Comparison of ENCODE assay signal across 17 mouse cellular contexts in the genomic region with DNA sequence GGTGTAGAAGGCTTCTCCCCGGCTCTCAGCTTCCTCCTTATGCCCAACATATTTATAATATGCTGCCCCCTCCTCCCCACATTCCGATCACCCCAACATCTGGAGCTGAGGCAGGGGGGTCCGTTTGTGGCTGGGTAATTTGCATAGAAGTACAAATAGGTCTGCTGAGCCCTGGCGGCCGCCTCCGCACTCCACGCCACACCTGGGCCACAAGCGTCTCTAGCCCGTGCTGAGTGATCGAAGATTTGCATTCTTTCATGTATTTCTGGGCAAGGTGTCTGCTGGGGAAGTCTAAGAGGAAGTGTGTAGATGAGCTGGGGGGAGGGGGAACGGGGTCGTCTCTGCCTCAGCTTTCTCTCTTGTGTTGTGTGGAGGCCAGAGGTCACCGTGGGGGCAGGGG. TPM values are rescaled to one million over a fixed set of nuclear protein-coding genes. Genes with fewer than 3 reads are reported as not detected.
DNase-seq lines count a peak whose midpoint lies in the region; ATAC-seq and TF ChIP-seq lines count a peak whose summit lies in the region.
"Had no signal": no experiment of that assay in that cellular context is flagged by ENCODE, and none has a peak within 500 bp of the region (broad histone marks: within the 10 kb centered on the region; RNA-seq: fewer than 3 reads in every experiment).

No protein-coding gene starts in this region.

- TF ChIP-seq CTCF in ES-Bruce4 (IDR thresholded peaks at IDR 0.05; ENCODE audit: low read depth, low read length): no peak

- TF ChIP-seq EP300 in ES-Bruce4 (IDR thresholded peaks at IDR 0.05; ENCODE audit: insufficient read depth, low read depth, low read length): no peak

- H3K27ac ChIP-seq in ES-Bruce4 (ENCODE audit: insufficient read depth, low read length): no peak overlapping the region
- H3K27ac ChIP-seq: forebrain, embryonic 15.5 days; hindbrain, embryonic 15.5 days; midbrain, embryonic 15.5 days had no signal

- intact Hi-C loops in heart, postnatal 36 days (cut with DNase I): no loop called here

- H3K4me3 ChIP-seq in ES-Bruce4 (ENCODE audit: low read depth, low read length): no peak overlapping the region
- H3K4me3 ChIP-seq: forebrain, embryonic 15.5 days; hindbrain, embryonic 15.5 days; midbrain, embryonic 15.5 days had no signal

- H3K27me3 ChIP-seq in ES-Bruce4 (ENCODE audit: control insufficient read depth, insufficient read depth, low read length, poor library complexity, severe bottlenecking): no peaks in the 10 kb centered on the region
- H3K27me3 ChIP-seq: forebrain, embryonic 15.5 days; hindbrain, embryonic 15.5 days had no signal

- H3K36me3 ChIP-seq in ES-Bruce4 (ENCODE audit: control insufficient read depth, insufficient read depth, low read length, poor library complexity, severe bottlenecking): no peaks in the 10 kb centered on the region
- H3K36me3 ChIP-seq: forebrain, embryonic 15.5 days; hindbrain, embryonic 15.5 days; midbrain, embryonic 15.5 days had no signal

- DNase-seq in CD4-positive helper T cell, adult 2 months (ENCODE audit: low read depth, low spot score): peak; percentile 57
- DNase-seq in thymus, postnatal 0 days (ENCODE audit: low spot score): peak; percentile 68
- no peak for DNase-seq in layer of hippocampus, postnatal 36 days
- no peak for DNase-seq in kidney, postnatal 25 days
- no peak for DNase-seq in heart, postnatal 36 days
- DNase-seq in urinary bladder, postnatal 36 days (ENCODE audit: low spot score in 2 of 2): no peak
- DNase-seq: cerebellum, postnatal 14 days; left cerebral cortex, postnatal 4 days; lung, embryonic 14.5 days; right cerebral cortex, adult 18-20 months had no signal

- no peaks in the 10 kb centered on the region for H3K9me3 ChIP-seq in ES-Bruce4 (replicated peaks; ENCODE audit: control insufficient read depth, insufficient read depth, low read length, poor library complexity, severe bottlenecking)
- H3K9me3 ChIP-seq: forebrain, embryonic 15.5 days; hindbrain, embryonic 15.5 days; midbrain, embryonic 15.5 days had no signal

- peaks cover 2% of the 10 kb centered on the region for H3K4me1 ChIP-seq in ES-Bruce4 (ENCODE audit: control insufficient read depth, insufficient read depth, low read length)

- peak; percentile 61 for ATAC-seq in neutrophil, adult 5-6 weeks (ENCODE audit: extremely low read depth, insufficient number of reproducible peaks, low FRiP score, poor library complexity, severe bottlenecking)
- ATAC-seq: forebrain, embryonic 15.5 days; midbrain, embryonic 15.5 days had no signal

- peak overlapping the region; percentile 78 for H3K9ac ChIP-seq in ES-Bruce4 (ENCODE audit: low read depth, poor library complexity, severe bottlenecking)
- H3K9ac ChIP-seq: forebrain, embryonic 15.5 days; hindbrain, embryonic 15.5 days; lung, embryonic 14.5 days; midbrain, embryonic 15.5 days had no signal

- TF ChIP-seq POLR2A in ES-Bruce4 (IDR thresholded peaks at IDR 0.05; ENCODE audit: insufficient read depth, low read length): no peak

RNA-seq across cellular contexts. Expression of a gene that starts 12.1 kb away (rescaled TPM):
- polyA plus RNA-seq in ES-Bruce4 (2011; ENCODE audit: insufficient read depth, insufficient read length, low read depth, missing spikeins): 36.5 and 43.1 TPM in 2 replicates
- total RNA-seq in neutrophil, adult 5-6 weeks (2017): 6.8 and 15.2 TPM in 2 replicates
- polyA plus RNA-seq in thymus, postnatal 0 days (2015; fragmentation: Nextera tagmentation; extraction: Ambion mirVana): 41.5 and 44.1 TPM in 2 replicates
- 10 to 100 TPM; 43.5 to 57.1 TPM for total RNA-seq in layer of hippocampus, postnatal 36 days (2021)
- 100 to 1,000 TPM in 1 of 2 experiments, 10 to 100 TPM in 1; 99.2 to 103 TPM for total RNA-seq in heart, postnatal 36 days (2021)

RNA-seq across cellular contexts. Expression of a gene that starts 20.5 kb away (rescaled TPM):
- polyA plus RNA-seq in ES-Bruce4 (2011; ENCODE audit: insufficient read depth, insufficient read length, low read depth, missing spikeins): 4.4 and 5.8 TPM in 2 replicates
- total RNA-seq in neutrophil, adult 5-6 weeks (2017): 0.70 and 0.86 TPM in 2 replicates
- polyA plus RNA-seq in thymus, postnatal 0 days (2015; fragmentation: Nextera tagmentation; extraction: Ambion mirVana): 7.5 and 9.8 TPM in 2 replicates
- total RNA-seq in layer of hippocampus, postnatal 36 days (2021): under 1 TPM; 0.27 to 0.38 TPM
- total RNA-seq in heart, postnatal 36 days (2021): under 1 TPM; 0.25 to 0.49 TPM
- total RNA-seq: left cerebral cortex, adult 18-20 months; megakaryocyte progenitor cell, adult 5-6 weeks had no signal

RNA-seq across cellular contexts. Expression of a gene that starts 20.7 kb away (rescaled TPM):
- polyA plus RNA-seq in ES-Bruce4 (2011; ENCODE audit: insufficient read depth, insufficient read length, low read depth, missing spikeins): 24.1 and 28.3 TPM in 2 replicates
- total RNA-seq in neutrophil, adult 5-6 weeks (2017): 55.7 and 63.4 TPM in 2 replicates
- 67.0 and 88.3 TPM in 2 replicates for polyA plus RNA-seq in thymus, postnatal 0 days (2015; fragmentation: Nextera tagmentation; extraction: Ambion mirVana)
- total RNA-seq in layer of hippocampus, postnatal 36 days (2021): 10 to 100 TPM; 43.9 to 50.8 TPM
- total RNA-seq in heart, postnatal 36 days (2021): 10 to 100 TPM; 23.5 to 23.7 TPM

RNA-seq across cellular contexts. Expression of a gene that starts 21.1 kb away (rescaled TPM):
- polyA plus RNA-seq in ES-Bruce4 (2011; ENCODE audit: insufficient read depth, insufficient read length, low read depth, missing spikeins): 7.9 and 8.2 TPM in 2 replicates
- total RNA-seq in neutrophil, adult 5-6 weeks (2017): 17.1 and 18.7 TPM in 2 replicates
- 21.7 and 24.1 TPM in 2 replicates for polyA plus RNA-seq in thymus, postnatal 0 days (2015; fragmentation: Nextera tagmentation; extraction: Ambion mirVana)
- 10 to 100 TPM; 14.0 to 15.3 TPM for total RNA-seq in layer of hippocampus, postnatal 36 days (2021)
- 10 to 100 TPM; 17.2 to 19.6 TPM for total RNA-seq in heart, postnatal 36 days (2021)

RNA-seq across cellular contexts. Expression of a gene that starts 28.9 kb away (rescaled TPM):
- 38.0 and 42.7 TPM in 2 replicates for polyA plus RNA-seq in ES-Bruce4 (2011; ENCODE audit: insufficient read depth, insufficient read length, low read depth, missing spikeins)
- total RNA-seq in neutrophil, adult 5-6 weeks (2017): 4.7 and 5.2 TPM in 2 replicates
- polyA plus RNA-seq in thymus, postnatal 0 days (2015; fragmentation: Nextera tagmentation; extraction: Ambion mirVana): 51.9 and 60.6 TPM in 2 replicates
- total RNA-seq in layer of hippocampus, postnatal 36 days (2021): 10 to 100 TPM; 25.4 to 30.5 TPM
- 1 to 10 TPM; 8.3 to 8.5 TPM for total RNA-seq in heart, postnatal 36 days (2021)

Comparison
In these comparisons a context has a peak if more than half of its experiments do, and no peak if none do; other contexts are left out.
1. DNase-seq: peak in CD4-positive helper T cell, adult 2 months (single experiment) and thymus, postnatal 0 days (single experiment); none in layer of hippocampus, postnatal 36 days (0 of 2), kidney, postnatal 25 days (0 of 2), heart, postnatal 36 days (0 of 2) and urinary bladder, postnatal 36 days (0 of 2).